Mouse (Mus musculus) kidney, adult 9 months (tissue): ENCODE results near the gene Klhl25.
A peak's percentile ranks its signal among the peaks of the same experiment; 100 is the strongest.
"Not testable (repeated sequence)": the region's sequence is repeated elsewhere in the genome, so short reads cannot be mapped to it uniquely, and the experiment has no call there.

Experiments
- DNase-seq: peaks from one replicate; pipeline ENCODE4 v3.0.0; 2022

Gene Klhl25

GRCm38 (mm10) chr7:75846942-75847341 lies 1.2 kb upstream of the Klhl25 start:
- DNase-seq: no peak

GRCm38 (mm10) chr7:75847489-75847888 lies 621 bp upstream of the Klhl25 start:
- DNase-seq: no peak

GRCm38 (mm10) chr7:75848776-75849670 lies 913 bp downstream of the Klhl25 start:
- DNase-seq: peak; percentile 74

DNA sequence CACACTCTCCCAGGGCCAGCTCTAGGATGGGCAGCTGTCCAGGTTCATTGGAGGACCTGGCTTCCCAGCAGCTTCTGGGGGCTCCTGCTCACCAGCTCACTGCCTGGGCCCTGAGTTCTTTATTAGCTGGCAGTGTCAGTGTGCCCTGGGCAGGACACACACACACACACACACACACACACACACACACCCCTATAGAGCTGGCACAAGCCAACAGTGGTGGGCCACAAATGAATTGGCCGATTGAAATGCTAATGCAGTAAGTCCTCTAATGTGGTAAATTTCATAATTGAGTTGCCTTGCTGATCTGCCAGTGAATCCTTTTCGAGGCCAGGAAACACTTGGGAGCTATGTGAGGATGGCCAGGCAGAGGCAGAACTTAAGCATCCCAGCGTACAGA lies 2.3 kb downstream of the Klhl25 start:
- DNase-seq: not testable (repeated sequence)

- DNase-seq: no peak
Observed at GRCm38 (mm10) chr7:75851290-75851689, 3.2 kb downstream of the Klhl25 start.

- DNase-seq: peak; percentile 29
Observed at GRCm38 (mm10) chr7:75852363-75852762, 4.3 kb downstream of the Klhl25 start.

GRCm38 (mm10) chr7:75853171-75853830 lies 5.2 kb downstream of the Klhl25 start:
- peak; percentile 42 for DNase-seq

DNA sequence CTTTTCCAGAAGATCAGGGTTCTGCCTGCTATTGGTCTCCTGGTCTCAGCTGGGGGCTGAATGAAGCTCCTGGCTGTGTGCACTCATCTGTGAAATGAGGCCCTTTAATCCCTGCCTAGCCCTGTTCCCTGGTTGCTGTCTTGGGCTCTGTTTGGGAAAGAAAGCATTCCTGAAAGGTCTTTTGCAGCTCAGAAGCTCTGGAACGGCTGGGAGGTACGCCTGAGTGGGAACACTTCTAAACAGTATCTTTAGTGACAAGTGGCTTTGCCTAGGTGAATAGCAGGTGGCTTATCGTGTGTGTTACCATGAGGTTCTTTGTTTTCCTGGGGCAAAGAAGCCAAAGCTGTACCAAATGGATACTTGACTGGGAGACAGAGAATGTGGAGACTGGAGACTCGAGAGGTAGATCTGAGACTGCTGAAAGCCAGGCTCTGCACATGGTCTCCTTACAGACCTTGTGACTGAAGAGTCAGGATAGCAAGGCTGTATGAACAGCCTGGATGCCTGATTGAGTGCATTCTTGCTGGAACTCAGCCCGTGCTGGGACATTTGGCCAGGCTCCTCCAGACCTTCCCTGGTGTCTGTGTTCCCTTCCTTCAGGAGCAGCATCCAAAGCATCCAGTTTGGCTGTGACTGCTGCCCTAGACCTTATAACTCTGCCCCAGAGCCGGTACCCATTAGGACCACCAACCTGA lies 6.3 kb downstream of the Klhl25 start:
- peak; percentile 74 for DNase-seq

DNA sequence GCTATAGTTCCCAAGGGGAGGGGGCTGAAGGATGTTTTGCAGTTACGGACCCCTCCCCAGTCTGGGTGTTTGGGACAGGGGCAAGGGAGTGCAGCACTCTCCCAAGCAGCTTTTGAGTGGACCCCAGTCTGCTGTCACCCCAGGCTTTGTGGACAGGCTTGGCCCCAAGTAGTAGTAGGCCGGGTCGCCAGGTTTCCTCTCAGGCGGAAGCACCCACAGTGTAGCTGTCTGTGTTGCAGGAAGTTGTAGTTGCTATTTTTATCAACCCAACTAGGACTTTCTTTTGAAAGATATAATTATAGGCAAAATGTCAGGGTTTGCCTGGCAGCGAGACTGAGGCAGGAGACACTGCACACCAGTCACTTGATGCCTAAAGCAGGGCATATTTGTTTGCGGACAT lies 6.9 kb downstream of the Klhl25 start:
- no peak for DNase-seq

DNA sequence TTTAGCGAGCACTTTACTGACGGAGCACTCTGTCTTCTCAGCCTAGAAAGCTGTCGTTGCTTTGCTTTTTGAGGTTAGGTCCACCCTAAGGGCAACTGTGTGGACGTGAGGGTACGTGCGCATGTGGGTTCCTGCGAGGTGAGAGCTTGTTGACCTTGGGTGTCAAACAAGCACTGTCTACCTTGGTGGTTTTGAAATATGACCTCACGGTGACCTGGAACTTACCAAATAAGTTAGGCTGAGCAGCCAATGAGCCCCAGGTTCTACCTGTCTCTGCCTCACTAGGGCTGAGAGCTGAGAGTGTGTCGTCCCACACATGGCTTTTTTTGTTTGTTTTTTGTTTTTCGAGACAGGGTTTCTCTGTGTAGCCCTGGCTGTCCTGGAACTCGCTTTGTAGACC lies 8.1 kb downstream of the Klhl25 start:
- DNase-seq: no peak

DNA sequence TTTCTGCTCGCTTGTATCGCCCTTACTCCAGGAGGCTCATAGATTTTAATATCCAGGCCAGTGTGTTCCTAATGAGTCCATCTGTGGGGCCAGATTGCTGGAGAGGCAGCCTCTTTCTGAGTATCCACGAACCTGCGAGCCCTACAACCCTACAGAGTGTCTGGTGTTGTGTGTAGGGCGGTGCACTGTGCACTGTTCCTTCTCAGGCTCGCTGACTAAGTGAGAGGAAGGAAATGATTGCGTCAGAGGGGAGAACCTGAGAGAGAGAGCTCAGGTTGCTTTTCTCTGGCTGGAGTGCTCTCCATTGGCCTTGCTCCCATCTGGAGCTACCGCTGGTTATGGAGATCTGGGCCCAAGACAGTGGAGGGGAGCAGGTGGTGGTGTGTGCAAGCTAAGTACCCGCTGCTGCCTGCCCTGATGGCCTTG lies 11.7 kb downstream of the Klhl25 start:
- DNase-seq: no peak

DNA sequence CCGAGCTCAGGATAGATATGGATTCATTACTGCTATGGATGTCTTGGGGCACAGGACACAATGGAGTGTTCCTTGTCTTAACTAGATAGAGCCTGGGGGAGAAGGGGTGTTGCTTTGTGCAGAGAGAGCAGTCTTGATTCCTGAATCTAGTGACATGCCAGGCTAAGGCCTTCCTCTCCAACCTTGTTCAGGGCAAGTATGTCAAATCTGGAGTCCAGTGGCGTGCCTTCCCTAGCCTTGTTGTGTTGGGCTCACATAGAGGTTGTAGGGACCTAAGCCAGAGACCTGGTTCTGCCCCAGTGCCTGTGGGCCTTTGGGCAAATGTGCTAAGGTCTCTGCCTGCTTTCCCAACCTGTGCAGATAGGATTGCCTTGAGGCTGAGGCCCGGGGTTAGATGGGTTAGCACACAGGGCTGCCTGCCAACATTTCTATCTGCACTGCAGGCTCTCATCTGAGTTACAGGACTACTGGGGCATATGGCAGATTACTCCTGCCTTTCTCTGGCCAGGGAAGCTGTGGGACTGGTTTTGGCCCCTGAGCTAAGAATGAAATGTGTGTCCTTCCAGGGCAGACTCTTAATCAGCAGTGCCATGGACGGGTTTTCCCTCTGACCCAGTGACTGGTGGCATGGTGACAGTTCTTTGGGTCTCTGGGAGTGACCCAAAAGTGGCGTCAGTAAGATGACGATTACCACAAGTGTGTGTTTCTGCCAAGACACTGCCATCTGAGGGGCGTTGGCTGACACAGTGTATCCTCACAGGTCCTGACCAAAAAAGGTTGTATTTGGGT lies 13.7 kb downstream of the Klhl25 start:
- not testable (repeated sequence) for DNase-seq

- DNase-seq: not testable (repeated sequence)
Observed at GRCm38 (mm10) chr7:75862427-75862781, 14.3 kb downstream of the Klhl25 start.

- DNase-seq: not testable (repeated sequence)
Observed at GRCm38 (mm10) chr7:75863248-75863911, 15.3 kb downstream of the Klhl25 start.

- no peak for DNase-seq
Observed at GRCm38 (mm10) chr7:75865026-75865425, 16.9 kb downstream of the Klhl25 start.

DNA sequence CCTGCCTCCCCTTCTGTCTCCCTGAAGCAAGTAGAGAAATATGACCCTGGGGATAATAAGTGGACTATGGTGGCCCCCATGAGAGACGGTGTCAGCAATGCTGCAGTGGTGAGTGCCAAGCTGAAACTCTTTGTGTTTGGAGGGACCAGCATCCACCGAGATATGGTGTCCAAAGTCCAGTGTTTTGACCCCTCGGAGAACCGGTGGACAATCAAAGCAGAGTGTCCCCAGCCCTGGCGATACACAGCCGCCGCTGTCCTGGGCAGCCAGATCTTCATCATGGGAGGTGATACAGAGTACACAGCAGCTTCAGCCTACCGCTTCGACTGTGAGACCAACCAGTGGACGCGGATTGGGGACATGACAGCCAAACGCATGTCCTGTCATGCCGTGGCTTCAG lies 18.4 kb downstream of the Klhl25 start:
- no peak for DNase-seq

DNA sequence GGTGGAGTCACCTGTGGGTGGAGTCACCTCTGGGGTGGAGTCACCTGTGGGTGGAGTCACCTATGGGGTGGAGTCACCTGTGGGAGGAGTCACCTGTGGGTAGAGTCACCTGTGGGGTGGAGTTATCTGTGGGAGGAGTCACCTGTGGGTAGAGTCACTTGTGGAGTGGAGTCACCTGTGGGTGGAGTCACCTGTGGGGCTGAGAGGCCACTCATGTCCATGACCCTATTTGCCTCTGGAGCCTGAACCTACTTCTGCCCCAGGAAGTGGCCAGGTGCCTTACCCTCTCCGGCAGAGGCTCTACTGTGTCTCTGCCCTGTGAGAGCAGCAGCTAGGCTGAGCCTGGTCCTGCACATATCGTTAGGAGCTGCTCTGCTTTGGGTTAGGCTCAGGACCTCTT lies 20.6 kb downstream of the Klhl25 start:
- DNase-seq: no peak

DNA sequence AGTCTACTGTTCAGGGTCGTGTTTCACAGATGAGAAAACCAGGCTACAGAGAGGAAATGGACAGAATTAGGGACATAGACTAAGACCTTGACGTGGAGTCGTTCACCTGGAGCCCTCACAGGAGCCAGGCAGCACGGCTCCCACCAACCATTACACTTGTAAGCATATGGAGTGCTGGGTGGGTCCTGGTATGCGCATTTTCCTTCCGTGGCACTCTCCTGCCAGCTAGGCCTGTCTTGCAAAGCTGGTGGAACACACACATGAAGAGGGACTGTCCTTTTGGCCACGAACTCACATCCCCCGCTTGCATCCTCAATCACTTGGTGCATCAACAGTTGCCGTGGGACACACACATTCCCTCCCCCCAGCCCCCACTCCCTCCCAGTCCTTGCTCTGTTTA lies 22.4 kb downstream of the Klhl25 start:
- no peak for DNase-seq

DNA sequence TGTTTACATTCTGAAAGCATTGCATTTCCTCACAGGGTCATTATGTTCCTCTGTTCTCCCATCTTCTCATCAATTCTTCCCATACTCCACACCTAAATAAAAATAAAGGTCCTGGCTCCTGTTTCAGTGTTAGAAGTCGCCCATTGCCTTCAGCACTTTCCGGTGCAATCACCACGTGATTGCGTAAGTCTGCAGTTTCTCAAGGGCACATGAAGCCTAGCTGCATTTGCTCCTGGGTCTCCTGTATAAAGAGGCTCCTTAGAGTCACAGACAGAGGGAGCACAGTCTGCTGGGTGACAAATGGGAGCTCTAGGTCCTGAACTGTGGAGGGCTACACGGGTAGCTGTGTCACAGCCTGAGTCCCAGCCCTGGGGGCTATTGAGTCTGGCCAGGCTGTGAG lies 24.1 kb downstream of the Klhl25 start:
- no peak for DNase-seq

- DNase-seq: no peak
Observed at GRCm38 (mm10) chr7:75872697-75873096, 24.6 kb downstream of the Klhl25 start.

- DNase-seq: no peak
Observed at GRCm38 (mm10) chr7:75873216-75873615, 25.1 kb downstream of the Klhl25 start.

DNA sequence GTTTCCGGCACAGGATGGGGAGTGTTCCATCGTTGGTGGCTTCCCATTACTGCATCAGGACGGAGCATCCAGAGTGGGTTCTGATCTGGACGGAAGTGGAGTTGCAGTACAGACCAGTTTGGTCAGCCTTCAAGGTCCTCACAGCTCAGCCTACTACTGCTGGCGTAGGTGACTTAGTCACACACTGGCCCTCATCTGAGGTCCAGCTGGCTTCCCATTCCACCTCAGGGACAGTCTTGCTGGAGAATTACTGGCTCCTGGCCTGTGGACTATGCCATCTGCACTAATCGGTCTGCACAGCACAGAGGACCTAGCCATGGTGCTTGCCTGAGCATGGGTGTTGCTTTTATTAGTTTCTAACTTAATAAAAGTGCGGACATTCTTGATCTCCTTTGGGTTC lies 25.6 kb downstream of the Klhl25 start:
- DNase-seq: no peak
